Mouse (Mus musculus) ovary, postnatal 14 days (tissue): ENCODE results near the gene Srpk1.

ENCODE experiments used
- DNase-seq: peaks from one replicate; pipeline ENCODE4 v3.0.0; 2022; ENCODE audit warnings: low spot score

Gene Srpk1

GRCm38 (mm10) chr17:28613096-28613495 is 9.4 kb downstream of the Srpk1 start:
- DNase-seq, result no peak

- no peak for DNase-seq
Measured at GRCm38 (mm10) chr17:28612603-28613002, 9.9 kb downstream of the Srpk1 start.

DNA sequence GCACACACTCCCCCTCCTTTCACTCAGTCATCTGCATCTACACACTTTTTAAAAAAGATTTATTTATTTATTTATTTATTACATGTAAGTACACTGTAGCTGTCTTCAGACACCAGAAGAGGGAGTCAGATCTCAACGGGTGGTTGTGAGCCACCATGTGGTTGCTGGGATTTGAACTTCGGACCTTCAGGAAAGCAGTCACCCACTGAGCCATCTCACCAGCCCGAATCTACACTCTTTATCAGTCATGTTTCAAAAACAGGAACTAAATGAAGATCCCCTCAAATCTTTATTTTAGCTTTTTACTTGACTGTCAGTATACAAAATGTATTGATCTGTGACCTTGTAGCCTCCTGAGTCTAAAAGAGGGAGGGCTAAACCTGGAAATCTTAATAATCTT is 13.0 kb downstream of the Srpk1 start:
- DNase-seq, result no peak

- no peak for DNase-seq
Measured at GRCm38 (mm10) chr17:28601557-28602250, 20.8 kb downstream of the Srpk1 start.

GRCm38 (mm10) chr17:28600780-28601179 is 21.7 kb downstream of the Srpk1 start:
- DNase-seq, result no peak

DNA sequence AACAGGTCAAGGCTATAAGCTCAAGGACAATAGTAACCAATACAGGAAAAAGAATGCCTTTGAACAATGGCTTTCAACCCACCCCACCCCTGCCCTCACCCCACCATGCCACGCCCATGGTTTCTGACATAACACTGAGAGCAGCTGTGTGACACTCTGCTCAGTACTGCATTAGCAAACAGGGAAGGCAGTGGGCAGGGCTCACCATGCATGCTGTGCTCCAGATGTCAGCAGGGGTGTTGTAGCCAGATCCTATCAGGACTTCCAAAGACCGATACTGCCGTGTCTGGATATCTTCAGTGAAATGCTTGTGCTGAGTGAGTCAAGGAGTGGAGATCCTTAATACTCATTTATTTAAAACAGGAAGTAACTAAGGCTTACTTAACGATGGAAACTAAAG is 28.5 kb downstream of the Srpk1 start:
- no peak for DNase-seq

- peak; percentile 56 for DNase-seq
Measured at GRCm38 (mm10) chr17:28592998-28593397, 29.5 kb downstream of the Srpk1 start.

GRCm38 (mm10) chr17:28591476-28591875 is 31.0 kb downstream of the Srpk1 start:
- no peak for DNase-seq

DNA sequence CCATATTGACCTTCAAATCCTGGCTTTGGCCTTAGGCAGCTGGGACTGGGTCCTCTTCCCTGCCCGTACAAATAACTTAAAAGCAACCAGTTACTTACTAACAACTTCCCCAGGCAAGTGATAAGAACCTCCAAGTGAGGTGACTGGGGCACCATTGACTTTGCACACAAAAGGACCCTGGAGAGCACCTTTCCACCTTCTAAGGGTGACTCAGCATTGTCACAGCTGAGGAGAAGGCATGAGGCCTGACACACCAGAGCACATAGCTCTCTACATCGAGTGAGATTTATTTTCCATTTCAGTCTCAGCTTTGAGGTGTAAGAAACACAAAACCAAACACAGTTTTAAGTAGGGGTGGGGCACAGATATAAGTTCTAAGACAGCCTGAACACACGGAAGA is 31.9 kb downstream of the Srpk1 start:
- DNase-seq, result no peak

DNA sequence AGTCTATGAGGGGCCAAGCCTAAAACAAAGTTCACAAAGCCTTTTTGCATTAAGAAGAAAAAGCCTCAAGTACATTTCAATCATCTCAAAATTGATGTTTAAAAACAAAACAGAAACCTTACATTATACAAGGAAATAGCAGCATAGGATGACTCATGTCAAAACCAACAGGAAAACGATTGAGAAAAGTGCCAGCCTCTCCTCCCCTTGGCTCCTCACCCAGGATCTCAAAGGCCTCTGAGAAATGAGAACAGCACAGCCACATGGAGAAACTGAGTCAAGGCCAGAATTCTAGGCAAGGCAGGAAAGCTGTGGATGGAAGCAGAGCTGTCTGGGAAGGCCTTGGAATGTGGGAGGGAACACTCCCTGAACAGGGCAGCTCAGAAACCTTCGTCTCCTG is 33.9 kb downstream of the Srpk1 start:
- DNase-seq, result no peak

DNA sequence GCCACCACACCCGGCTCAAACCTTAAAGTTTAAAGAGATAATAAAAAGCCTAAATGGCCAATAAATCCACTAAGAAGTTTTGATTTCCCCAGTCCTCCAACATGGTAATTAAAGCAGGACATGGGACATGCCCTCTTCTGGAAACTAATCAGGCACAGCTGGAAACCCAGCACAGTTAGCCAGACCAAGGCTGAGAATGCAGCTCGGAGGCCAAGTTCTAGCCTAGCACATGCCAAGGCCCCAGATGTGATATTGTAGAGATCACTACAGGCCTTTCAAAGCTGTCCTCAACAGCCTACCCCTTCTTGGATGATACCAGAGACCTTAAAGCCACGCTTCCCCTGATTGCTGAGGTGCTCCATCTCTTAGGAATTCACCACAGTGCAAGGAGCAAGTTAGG is 36.0 kb downstream of the Srpk1 start:
- no peak for DNase-seq

GRCm38 (mm10) chr17:28581056-28581455 is 41.5 kb downstream of the Srpk1 start:
- no peak for DNase-seq

GRCm38 (mm10) chr17:28580396-28580795 is 42.1 kb downstream of the Srpk1 start:
- peak; percentile 52 for DNase-seq

DNA sequence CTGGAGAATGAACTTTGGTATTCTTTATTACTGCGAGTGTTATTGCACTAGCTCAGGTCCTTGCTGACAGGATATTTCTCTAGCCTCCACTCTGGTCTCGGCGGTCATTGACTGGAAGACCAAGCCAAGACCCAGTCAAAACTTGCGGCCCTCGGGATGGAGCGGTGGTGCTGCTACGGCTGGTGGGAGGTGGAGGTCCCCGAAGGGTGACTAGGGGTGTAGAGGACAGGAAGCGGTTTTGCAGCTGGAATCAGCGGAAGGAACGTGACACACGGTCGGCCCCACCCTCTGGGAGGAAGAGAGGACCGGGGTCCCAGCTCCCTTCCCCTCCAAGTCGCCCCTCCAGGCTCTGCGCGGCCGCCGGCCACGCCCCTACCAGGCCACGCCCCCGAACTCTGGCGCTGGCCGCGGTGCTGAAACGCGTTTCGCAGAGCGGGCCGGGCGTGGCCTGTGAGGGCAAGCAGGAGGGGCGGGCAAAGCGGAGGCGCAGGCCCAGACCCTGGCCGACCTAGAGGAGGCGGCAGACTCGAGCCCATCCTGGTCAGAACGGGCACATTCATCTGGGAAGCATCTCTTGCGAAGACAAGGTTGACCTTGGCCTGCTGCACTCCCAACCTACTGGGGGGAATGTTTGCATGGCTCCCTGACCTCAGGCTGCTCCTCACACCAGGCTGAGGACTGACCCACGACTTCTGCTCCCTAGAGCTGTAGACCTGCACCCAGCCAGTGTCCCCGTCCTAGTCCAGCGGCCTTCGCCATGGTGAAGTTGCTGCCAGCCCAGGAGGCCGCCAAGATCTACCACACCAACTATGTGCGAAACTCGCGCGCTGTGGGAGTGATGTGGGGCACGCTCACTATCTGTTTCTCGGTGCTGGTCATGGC is 47.0 kb downstream of the Srpk1 start, which contains the start of gene Lhfpl5:
TSS of gene Lhfpl5 (plus strand) at position 398 of the 882 bp plus-strand sequence.
- DNase-seq, result peak; percentile 43

GRCm38 (mm10) chr17:28572941-28573340 is 49.6 kb downstream of the Srpk1 start:
- no peak for DNase-seq

DNA sequence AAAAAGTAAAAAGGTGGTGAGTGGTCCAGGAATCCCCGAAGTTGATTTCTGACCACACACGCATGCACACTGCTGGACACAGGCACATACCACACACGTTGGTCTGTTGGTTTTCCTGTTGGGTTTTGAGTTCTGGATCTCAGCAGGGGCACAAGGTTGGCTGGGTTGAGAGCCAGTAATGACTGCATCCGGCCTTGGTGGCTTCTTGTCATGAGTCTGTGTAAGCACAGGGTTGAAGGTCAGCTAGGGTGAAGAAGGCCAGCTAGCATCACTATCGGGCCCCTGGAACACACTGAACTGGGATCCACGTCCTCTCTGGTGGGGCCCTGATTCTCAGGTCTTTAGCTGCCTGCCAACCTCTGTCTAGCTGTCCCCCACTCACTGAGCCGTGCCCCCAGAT is 50.0 kb downstream of the Srpk1 start:
- DNase-seq, result no peak

DNA sequence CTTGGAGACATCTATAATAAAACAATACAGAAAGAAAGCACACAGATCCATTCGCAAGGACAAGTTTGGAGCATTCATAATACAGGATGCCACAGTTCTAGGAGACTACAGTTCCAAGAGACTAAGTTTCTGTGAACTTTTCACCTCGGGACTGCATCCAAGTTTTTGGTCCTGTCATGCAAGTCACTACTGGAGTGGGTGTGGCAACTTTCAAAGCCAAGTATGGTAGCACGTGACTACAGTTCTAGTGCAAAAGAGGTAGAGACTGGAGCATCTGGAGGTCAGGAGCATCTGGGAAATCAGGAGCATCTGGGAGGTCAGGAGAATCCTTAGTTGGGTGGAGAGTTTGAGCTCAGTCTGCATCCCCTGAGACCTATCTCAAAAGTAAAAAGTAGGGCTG is 50.6 kb downstream of the Srpk1 start:
- DNase-seq, result no peak

DNA sequence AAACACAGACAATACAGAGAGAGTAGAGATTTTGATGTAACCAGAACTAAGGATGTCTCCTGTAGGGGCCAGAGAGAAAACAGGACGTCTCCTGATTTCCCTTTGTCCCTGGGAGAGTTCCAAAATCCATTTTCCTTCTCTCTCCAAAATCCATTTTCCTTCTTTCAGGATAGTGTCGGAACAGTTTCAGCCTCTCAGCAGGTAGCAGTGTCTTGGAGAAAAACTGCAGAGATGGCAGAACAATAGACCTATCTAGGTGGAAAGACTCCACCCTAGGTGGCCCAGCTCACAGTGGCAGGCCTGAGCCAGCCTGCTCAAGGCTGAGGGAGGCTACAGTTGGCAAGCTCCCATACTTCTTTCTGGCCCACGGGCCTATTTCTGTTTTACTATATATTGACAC is 55.0 kb downstream of the Srpk1 start:
- no peak for DNase-seq

- DNase-seq, result no peak
Measured at GRCm38 (mm10) chr17:28565181-28565580, 57.3 kb downstream of the Srpk1 start.

GRCm38 (mm10) chr17:28561613-28562012 is 60.9 kb downstream of the Srpk1 start:
- DNase-seq, result no peak

GRCm38 (mm10) chr17:28560598-28560997 is 61.9 kb downstream of the Srpk1 start, which contains the start of gene Clps:
Gene Clps, minus strand, starts transcription at chr17:28560766.
- no peak for DNase-seq

- no peak for DNase-seq
Measured at GRCm38 (mm10) chr17:28557772-28558171, 64.7 kb downstream of the Srpk1 start.
